Mouse (Mus musculus): ENCODE measurements around the gene Csrp1. TPM values are rescaled to one million over a fixed set of nuclear protein-coding genes. Genes with fewer than 3 reads are reported as not detected.

Gene Csrp1
- total RNA-seq, 2 experiments from 2014 or later = 211 to 220 TPM

- no peak for DNase-seq
These were observed 21.4 kb upstream of the Csrp1 start for GRCm38 (mm10) chr1:135698451-135698921.

- DNase-seq = peak; percentile 74 to 77
These were observed 20.7 kb upstream of the Csrp1 start for GRCm38 (mm10) chr1:135698996-135699705.

- no peak for DNase-seq
These were observed 20.0 kb upstream of the Csrp1 start for GRCm38 (mm10) chr1:135699892-135700291.

GRCm38 (mm10) chr1:135700605-135701004 is 19.3 kb upstream of the Csrp1 start:
- DNase-seq = peak; percentile 68 to 71

- no peak for DNase-seq
These were observed 18.5 kb upstream of the Csrp1 start for GRCm38 (mm10) chr1:135701314-135701713.

GRCm38 (mm10) chr1:135702722-135703121 is 17.1 kb upstream of the Csrp1 start:
- no peak for DNase-seq

- DNase-seq = no peak
These were observed 15.5 kb upstream of the Csrp1 start for GRCm38 (mm10) chr1:135704317-135704821.

GRCm38 (mm10) chr1:135708369-135708768 is 11.5 kb upstream of the Csrp1 start:
- DNase-seq = no peak

GRCm38 (mm10) chr1:135711126-135711525 is 8.7 kb upstream of the Csrp1 start:
- DNase-seq = no peak

- no peak for DNase-seq
These were observed 5.6 kb upstream of the Csrp1 start for GRCm38 (mm10) chr1:135714028-135714815.

GRCm38 (mm10) chr1:135714901-135715609 is 4.8 kb upstream of the Csrp1 start:
- no peak for DNase-seq

- peak; percentile 46 to 58 for DNase-seq
These were observed 375 bp upstream of the Csrp1 start for GRCm38 (mm10) chr1:135719486-135719885.

GRCm38 (mm10) chr1:135723016-135723415 is 3.2 kb downstream of the Csrp1 start:
- no peak for DNase-seq

- DNase-seq = no peak
These were observed 4.3 kb downstream of the Csrp1 start for GRCm38 (mm10) chr1:135724134-135724533.

GRCm38 (mm10) chr1:135725324-135725723 is 5.5 kb downstream of the Csrp1 start:
- no peak for DNase-seq

GRCm38 (mm10) chr1:135725936-135726335 is 6.1 kb downstream of the Csrp1 start:
- no peak for DNase-seq

GRCm38 (mm10) chr1:135728631-135729366 is 8.9 kb downstream of the Csrp1 start:
- peak; percentile 79 to 81 for DNase-seq

- DNase-seq = peak in 1 of 2 experiments; percentile 43
These were observed 9.5 kb downstream of the Csrp1 start for GRCm38 (mm10) chr1:135729367-135729713.

GRCm38 (mm10) chr1:135729821-135730220 is 10.0 kb downstream of the Csrp1 start:
- DNase-seq = no peak

GRCm38 (mm10) chr1:135730296-135730695 is 10.4 kb downstream of the Csrp1 start:
- DNase-seq = no peak

GRCm38 (mm10) chr1:135731393-135731792 is 11.5 kb downstream of the Csrp1 start:
- no peak for DNase-seq
